Mouse (Mus musculus) neural tube, embryonic 15.5 days (tissue): ENCODE data around the gene Ifngr2. TPM values are rescaled to one million over a fixed set of nuclear protein-coding genes. Genes with fewer than 3 reads are reported as not detected.
A peak's percentile ranks its signal among the peaks of the same experiment; 100 is the strongest.

ENCODE experiments used
- ATAC-seq: fragments of 200-750 bp; cut with Nextera tagmentation; 2 replicates; pipeline ENCODE4 v1.8.0; 2017; ENCODE audit warnings: mild to moderate bottlenecking, moderate TSS enrichment, moderate library complexity; ENCODE audit not compliant: low FRiP score
- H3K27ac ChIP-seq: fragments of 300-500 bp; sonication (generic); replicated peaks from 2 replicates; pipeline ENCODE4 v1.5.1; 2015; ENCODE audit warnings: mild to moderate bottlenecking, inconsistent platforms
- H3K27me3 ChIP-seq: fragments of 300-500 bp; sonication (generic); replicated peaks from 2 replicates; pipeline ENCODE4 v1.6.1; 2015; ENCODE audit warnings: inconsistent platforms
- H3K36me3 ChIP-seq: fragments of 300-500 bp; sonication (generic); 2 replicates; pipeline ENCODE4 v1.6.1; 2015; ENCODE audit warnings: inconsistent platforms
- H3K4me1 ChIP-seq: fragments of 300-500 bp; sonication (generic); 2 replicates; pipeline ENCODE4 v1.6.1; 2015; ENCODE audit warnings: inconsistent platforms
- H3K4me2 ChIP-seq: fragments of 300-500 bp; sonication (generic); 2 replicates; pipeline ENCODE4 v1.6.1; 2015; ENCODE audit warnings: inconsistent platforms, mild to moderate bottlenecking, moderate library complexity
- H3K4me3 ChIP-seq: fragments of 300-500 bp; sonication (generic); replicated peaks from 2 replicates; pipeline ENCODE4 v1.5.1; 2015; ENCODE audit warnings: mild to moderate bottlenecking, inconsistent platforms
- H3K9ac ChIP-seq: fragments of 300-500 bp; sonication (generic); replicated peaks from 2 replicates; pipeline ENCODE4 v1.6.1; 2015; ENCODE audit warnings: mild to moderate bottlenecking, inconsistent platforms
- H3K9me3 ChIP-seq: fragments of 300-500 bp; sonication (generic); replicated peaks from 2 replicates; pipeline ENCODE4 v1.6.1; 2016; ENCODE audit warnings: inconsistent platforms
- WGBS: fragments of 180-500 bp; shearing (Covaris S2); methylation state at CpG from one replicate; pipeline ENCODE4 v1.1.7; 2015; ENCODE audit warnings: mixed read lengths; 5-methylcytosine and 5-hydroxymethylcytosine counted together
- polyA plus RNA-seq: library from polyadenylated mRNA; unstranded; fragments of >200 nt; fragmentation: Nextera tagmentation; extraction: Ambion mirVana; gene quantifications from 2 replicates; pipeline ENCODE4 v1.2.1, GENCODE M21; 2015

Ifngr2 gene
- polyA plus RNA-seq, 1 experiment from 2014 or later, result 112 TPM

GRCm38 (mm10) chr16:91538051-91538450 is 8.8 kb upstream of the Ifngr2 start:
- Histone ChIP-seq H3K4me1 (peaks cover 8% of the 10 kb centered on the region), H3K4me3 (no peak overlapping the region), H3K9me3 (no peaks in the 10 kb centered on the region), H3K27me3 (no peaks in the 10 kb centered on the region), H3K4me2 (no peak overlapping the region), H3K27ac (no peak overlapping the region), H3K36me3 (no peaks in the 10 kb centered on the region), H3K9ac (no peak overlapping the region)
- no peak for ATAC-seq
- WGBS, result 77% methylated on average over 6 of the region's 6 CpGs

GRCm38 (mm10) chr16:91538513-91538912 is 8.4 kb upstream of the Ifngr2 start:
- WGBS, result 74% methylated on average over 9 of the region's 9 CpGs
- no peaks in the 10 kb centered on the region for H3K9me3 ChIP-seq
- H3K4me2 ChIP-seq, result no peak overlapping the region
- peaks cover 8% of the 10 kb centered on the region for H3K4me1 ChIP-seq
- H3K9ac ChIP-seq, result no peak overlapping the region
- H3K4me3 ChIP-seq, result no peak overlapping the region
- H3K27ac ChIP-seq, result no peak overlapping the region
- ATAC-seq, result no peak
- no peaks in the 10 kb centered on the region for H3K36me3 ChIP-seq
- 0 out of 2 replicates have a peak, but pooled peaks cover under 1% of the 10 kb centered on the region for H3K27me3 ChIP-seq

- no peak overlapping the region for H3K27ac ChIP-seq
- H3K27me3 ChIP-seq, result 0 out of 2 replicates have a peak, but pooled peaks cover 2% of the 10 kb centered on the region
- WGBS, result 42% methylated on average over 10 of the region's 10 CpGs
- peak; percentile 46; the same call in 1 of the 2 replicates for ATAC-seq
- no peak overlapping the region for H3K9ac ChIP-seq
- H3K4me1 ChIP-seq, result peaks cover 12% of the 10 kb centered on the region
- no peaks in the 10 kb centered on the region for H3K9me3 ChIP-seq
- H3K4me3 ChIP-seq, result no peak overlapping the region
- no peaks in the 10 kb centered on the region for H3K36me3 ChIP-seq
- H3K4me2 ChIP-seq, result peak overlapping the region; percentile 40
Measured at GRCm38 (mm10) chr16:91541573-91542081, 5.2 kb upstream of the Ifngr2 start.

- ATAC-seq, result no peak
- H3K9ac ChIP-seq, result no peak overlapping the region
- H3K27ac ChIP-seq, result no peak overlapping the region
- H3K4me1 ChIP-seq, result peaks cover 24% of the 10 kb centered on the region
- H3K4me2 ChIP-seq, result no peak overlapping the region
- H3K9me3 ChIP-seq, result no peaks in the 10 kb centered on the region
- H3K4me3 ChIP-seq, result no peak overlapping the region
- 0 out of 2 replicates have a peak, but pooled peaks cover 2% of the 10 kb centered on the region for H3K27me3 ChIP-seq
- no peaks in the 10 kb centered on the region for H3K36me3 ChIP-seq
- 97% methylated on average over 1 of the region's 1 CpGs for WGBS
Measured at GRCm38 (mm10) chr16:91543619-91544018, 3.3 kb upstream of the Ifngr2 start.

- Histone ChIP-seq H3K36me3 (no peaks in the 10 kb centered on the region), H3K9me3 (no peaks in the 10 kb centered on the region), H3K4me1 (peaks cover 40% of the 10 kb centered on the region), H3K4me3 (no peak overlapping the region), H3K9ac (no peak overlapping the region), H3K4me2 (no peak overlapping the region), H3K27ac (no peak overlapping the region), H3K27me3 (0 out of 2 replicates have a peak, but pooled peaks cover 2% of the 10 kb centered on the region)
- 68% methylated on average over 10 of the region's 10 CpGs for WGBS
- ATAC-seq, result no peak
Measured at GRCm38 (mm10) chr16:91545597-91546281, 1.1 kb upstream of the Ifngr2 start.

- Histone ChIP-seq H3K27me3 (0 out of 2 replicates have a peak, but pooled peaks cover 2% of the 10 kb centered on the region), H3K9me3 (no peaks in the 10 kb centered on the region), H3K27ac (peak overlapping the region; percentile 72), H3K36me3 (no peaks in the 10 kb centered on the region), H3K4me1 (peaks cover 46% of the 10 kb centered on the region), H3K9ac (peak overlapping the region; percentile 92), H3K4me3 (peak overlapping the region; percentile 94), H3K4me2 (peak overlapping the region; percentile 77)
- 11% methylated on average over 14 of the region's 14 CpGs for WGBS
- peak; percentile 68 for ATAC-seq
Measured at GRCm38 (mm10) chr16:91546391-91546835, 459 bp upstream of the Ifngr2 start.

- Histone ChIP-seq H3K27me3 (0 out of 2 replicates have a peak, but pooled peaks cover 2% of the 10 kb centered on the region), H3K4me2 (peak overlapping the region; percentile 77), H3K9ac (peak overlapping the region; percentile 92), H3K4me1 (peaks cover 40% of the 10 kb centered on the region), H3K36me3 (no peaks in the 10 kb centered on the region), H3K4me3 (peak overlapping the region; percentile 94), H3K27ac (no peak overlapping the region), H3K9me3 (no peaks in the 10 kb centered on the region)
- ATAC-seq, result no peak
- 25% methylated on average over 5 of the region's 5 CpGs for whole genome bisulfite sequencing
Measured at GRCm38 (mm10) chr16:91547974-91548373, 1.1 kb downstream of the Ifngr2 start.

GRCm38 (mm10) chr16:91548586-91548985 is 1.7 kb downstream of the Ifngr2 start:
- Histone ChIP-seq H3K4me3 (peak overlapping the region; percentile 29), H3K27ac (no peak overlapping the region), H3K36me3 (no peaks in the 10 kb centered on the region), H3K4me1 (peaks cover 41% of the 10 kb centered on the region), H3K9ac (peak overlapping the region; percentile 37), H3K27me3 (0 out of 2 replicates have a peak, but pooled peaks cover under 1% of the 10 kb centered on the region), H3K9me3 (no peaks in the 10 kb centered on the region), H3K4me2 (peak overlapping the region; percentile 77)
- 17% methylated on average over 5 of the region's 5 CpGs for WGBS
- ATAC-seq, result no peak

- peak overlapping the region; percentile 37 for H3K9ac ChIP-seq
- no peaks in the 10 kb centered on the region for H3K27me3 ChIP-seq
- 30% methylated on average over 2 of the region's 2 CpGs for WGBS
- H3K4me2 ChIP-seq, result peak overlapping the region; percentile 77
- peak overlapping the region; percentile 29 for H3K4me3 ChIP-seq
- H3K36me3 ChIP-seq, result no peaks in the 10 kb centered on the region
- no peaks in the 10 kb centered on the region for H3K9me3 ChIP-seq
- H3K27ac ChIP-seq, result no peak overlapping the region
- no peak for ATAC-seq
- peaks cover 45% of the 10 kb centered on the region for H3K4me1 ChIP-seq
Measured at GRCm38 (mm10) chr16:91548996-91549395, 2.1 kb downstream of the Ifngr2 start.

- WGBS, result 53% methylated on average over 5 of the region's 5 CpGs
- H3K4me1 ChIP-seq, result peaks cover 49% of the 10 kb centered on the region
- no peak overlapping the region for H3K27ac ChIP-seq
- no peak for ATAC-seq
- H3K4me2 ChIP-seq, result peak overlapping the region; percentile 77
- no peaks in the 10 kb centered on the region for H3K9me3 ChIP-seq
- H3K27me3 ChIP-seq, result no peaks in the 10 kb centered on the region
- H3K4me3 ChIP-seq, result no peak overlapping the region
- H3K36me3 ChIP-seq, result no peaks in the 10 kb centered on the region
- no peak overlapping the region for H3K9ac ChIP-seq
Measured at GRCm38 (mm10) chr16:91549616-91550015, 2.7 kb downstream of the Ifngr2 start.

- Histone ChIP-seq H3K4me1 (peaks cover 49% of the 10 kb centered on the region), H3K9ac (no peak overlapping the region), H3K27me3 (no peaks in the 10 kb centered on the region), H3K36me3 (0 out of 2 replicates have a peak, but pooled peaks cover 6% of the 10 kb centered on the region), H3K27ac (no peak overlapping the region), H3K9me3 (no peaks in the 10 kb centered on the region), H3K4me3 (no peak overlapping the region), H3K4me2 (no peak overlapping the region)
- ATAC-seq, result no peak
- WGBS, result 85% methylated on average over 10 of the region's 10 CpGs
Measured at GRCm38 (mm10) chr16:91551081-91551524, 4.2 kb downstream of the Ifngr2 start.

GRCm38 (mm10) chr16:91552072-91552471 is 5.2 kb downstream of the Ifngr2 start:
- 62% methylated on average over 9 of the region's 9 CpGs for WGBS
- Histone ChIP-seq H3K27ac (no peak overlapping the region), H3K4me1 (peaks cover 45% of the 10 kb centered on the region), H3K4me3 (no peak overlapping the region), H3K36me3 (0 out of 2 replicates have a peak, but pooled peaks cover 10% of the 10 kb centered on the region), H3K9me3 (no peaks in the 10 kb centered on the region), H3K4me2 (no peak overlapping the region), H3K9ac (no peak overlapping the region), H3K27me3 (no peaks in the 10 kb centered on the region)
- no peak for ATAC-seq
